Mouse (Mus musculus): ENCODE measurements around the gene Tmem222.

DNA sequence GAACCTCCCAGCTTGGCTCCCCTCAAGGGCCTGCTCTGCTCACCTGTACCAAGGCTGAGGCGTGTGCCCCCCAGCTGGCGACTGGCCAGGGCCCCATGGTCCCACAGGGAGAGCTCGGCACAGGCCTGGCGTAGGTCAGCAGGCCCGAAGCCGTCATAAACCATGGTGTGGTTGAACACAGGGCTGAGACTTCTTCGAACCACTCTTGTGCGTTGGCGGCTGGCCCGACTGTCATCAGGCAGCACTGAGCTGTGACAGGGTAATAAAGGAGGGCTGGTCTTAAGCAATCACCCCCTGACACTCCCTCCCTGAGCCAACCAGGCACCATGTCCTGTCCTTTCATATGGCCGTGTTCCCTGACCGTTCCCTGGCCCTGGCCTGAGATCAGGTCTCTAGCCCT is 24.2 kb downstream of the Tmem222 start:
- TF ChIP-seq MYOD1 (IDR thresholded peaks at IDR 0.05; ENCODE audit: control insufficient read depth, insufficient read length, low read depth) (no peak), CTCF (IDR thresholded peaks at IDR 0.05; ENCODE audit: control insufficient read depth, insufficient read depth, insufficient read length) (no peak), MAX (IDR thresholded peaks at IDR 0.05) (no peak)
